Mouse (Mus musculus) heart, postnatal 0 days (tissue): ENCODE measurements around the gene Emc3. TPM values are rescaled to one million over a fixed set of nuclear protein-coding genes. Genes with fewer than 3 reads are reported as not detected.
A peak's percentile ranks its signal among the peaks of the same experiment; 100 is the strongest.

ENCODE experiments used
- ATAC-seq: fragments of 200-750 bp; cut with Nextera tagmentation; 2 replicates; pipeline ENCODE4 v1.8.0; 2017; ENCODE audit warnings: low read depth, moderate number of reproducible peaks, moderate library complexity; ENCODE audit not compliant: insufficient read depth
- DNase-seq: peaks from one replicate; pipeline ENCODE4 v3.0.0-alpha.2; 2016; ENCODE audit warnings: low spot score
- H3K27ac ChIP-seq: fragments of 300-500 bp; sonication (generic); 2 replicates; pipeline ENCODE4 v1.5.1; 2014; ENCODE audit warnings: low read depth, mild to moderate bottlenecking
- H3K27me3 ChIP-seq: fragments of 300-500 bp; sonication (generic); 2 replicates; pipeline ENCODE4 v1.6.1; 2014; ENCODE audit warnings: low read length, mixed read lengths; ENCODE audit not compliant: control insufficient read depth, insufficient read depth
- H3K36me3 ChIP-seq: fragments of 300-500 bp; sonication (generic); replicated peaks from 2 replicates; pipeline ENCODE4 v1.6.1; 2014; ENCODE audit warnings: low read length, mixed read lengths; ENCODE audit not compliant: control insufficient read depth, insufficient read depth
- H3K4me1 ChIP-seq: fragments of 300-500 bp; sonication (generic); 2 replicates; pipeline ENCODE4 v1.6.1; 2014; ENCODE audit warnings: antibody characterized with exemption; ENCODE audit not compliant: control insufficient read depth, insufficient read depth
- H3K4me2 ChIP-seq: fragments of 300-500 bp; sonication (generic); 2 replicates; pipeline ENCODE4 v1.6.1; 2014; ENCODE audit warnings: low read depth, mild to moderate bottlenecking, low read length, moderate library complexity
- H3K4me3 ChIP-seq: fragments of 300-500 bp; sonication (generic); 2 replicates; pipeline ENCODE4 v1.5.1; 2014; ENCODE audit warnings: low read depth, low read length
- H3K9ac ChIP-seq: fragments of 300-500 bp; sonication (generic); replicated peaks from 2 replicates; pipeline ENCODE4 v1.6.1; 2014; ENCODE audit warnings: low read depth, low read length, mixed read lengths
- H3K9me3 ChIP-seq: fragments of 300-500 bp; sonication (generic); replicated peaks from 2 replicates; pipeline ENCODE4 v1.6.1; 2016; ENCODE audit warnings: low read length; ENCODE audit not compliant: control insufficient read depth
- CTCF ChIP-seq: IDR thresholded peaks from 2 replicates; pipeline ENCODE4 v1.5.1; 2016; ENCODE audit warnings: antibody characterized with exemption, control low read depth, low read depth
- EP300 ChIP-seq: IDR thresholded peaks from 2 replicates; pipeline ENCODE4 v1.6.1; 2016; ENCODE audit warnings: antibody characterized with exemption, low read depth
- WGBS: fragments of 180-500 bp; shearing (Covaris S2); extraction: QIAGEN DNeasy Blood & Tissue Kit; methylation state at CpG from one replicate; pipeline ENCODE4 v1.1.7; 2014; 5-methylcytosine and 5-hydroxymethylcytosine counted together
- microRNA-seq: library from miRNA; unstranded; fragments of <30 nt; microRNA quantifications from one replicate; pipeline ENCODE4, GENCODE M21; 2016
- polyA plus RNA-seq: library from polyadenylated mRNA; unstranded; fragments of >200 nt; fragmentation: Nextera tagmentation; extraction: Ambion mirVana; gene quantifications from 2 replicates; pipeline ENCODE4 v1.2.1, GENCODE M21; 2015
- total RNA-seq: library from RNA; depleted of rRNA; stranded (reverse); fragments of >200 nt; gene quantifications from 2 replicates; pipeline ENCODE4 v1.2.3, GENCODE M21; 2014; ENCODE audit warnings: low replicate concordance; rRNA removed

Gene Emc3
- total and polyA plus RNA-seq, 2 experiments from 2014 or later: 78.3 to 79.4 TPM

DNA sequence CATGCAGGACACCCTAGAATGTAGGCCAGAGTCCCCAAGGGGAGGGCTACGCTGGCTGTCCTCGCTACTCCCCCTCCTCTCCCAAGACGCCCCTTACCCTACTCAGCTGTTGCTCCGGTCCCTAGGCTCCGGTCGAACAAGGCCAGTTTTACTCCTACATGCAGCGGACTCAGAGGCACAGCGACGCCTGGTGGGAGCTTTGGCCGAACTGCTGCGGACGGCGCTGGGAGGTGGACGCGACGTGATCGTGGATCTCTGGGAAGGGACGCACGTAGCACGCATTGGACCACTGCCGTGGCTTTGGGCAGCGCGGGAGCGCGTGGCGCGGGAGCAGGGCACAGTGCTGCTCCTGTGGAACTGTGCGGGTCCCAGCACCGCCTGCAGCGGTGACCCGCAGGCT, 62.0 kb downstream of the Emc3 start:
- Histone ChIP-seq H3K27ac (no peak overlapping the region), H3K36me3 (no peaks in the 10 kb centered on the region), H3K4me1 (peaks cover 20% of the 10 kb centered on the region; the same call in 1 of the 2 replicates), H3K9me3 (no peaks in the 10 kb centered on the region), H3K9ac (peak overlapping the region; percentile 22), H3K4me2 (peak overlapping the region; percentile 74), H3K27me3 (peaks cover 12% of the 10 kb centered on the region; the same call in 1 of the 2 replicates), H3K4me3 (peak overlapping the region; percentile 43)
- ATAC-seq (peak; percentile 80), DNase-seq (peak; percentile 45)
- WGBS: 2% methylated on average over 31 of the region's 31 CpGs
- TF ChIP-seq CTCF (peak; percentile 86), EP300 (no peak)

GRCm38 (mm10) chr6:113469021-113469420, 62.4 kb downstream of the Emc3 start:
- H3K27me3 ChIP-seq: peaks cover 12% of the 10 kb centered on the region; the same call in 1 of the 2 replicates
- peak overlapping the region; percentile 43 for H3K4me3 ChIP-seq
- H3K4me1 ChIP-seq: peaks cover 20% of the 10 kb centered on the region; the same call in 1 of the 2 replicates
- H3K4me2 ChIP-seq: peak overlapping the region; percentile 74
- no peak overlapping the region for H3K27ac ChIP-seq
- ATAC-seq (peak; percentile 77), DNase-seq (peak; percentile 53)
- 11% methylated on average over 9 of the region's 9 CpGs for WGBS
- peak overlapping the region; percentile 22 for H3K9ac ChIP-seq
- H3K36me3 ChIP-seq: no peaks in the 10 kb centered on the region
- TF ChIP-seq EP300: no peak
- TF ChIP-seq CTCF: peak; percentile 78
- H3K9me3 ChIP-seq: no peaks in the 10 kb centered on the region

DNA sequence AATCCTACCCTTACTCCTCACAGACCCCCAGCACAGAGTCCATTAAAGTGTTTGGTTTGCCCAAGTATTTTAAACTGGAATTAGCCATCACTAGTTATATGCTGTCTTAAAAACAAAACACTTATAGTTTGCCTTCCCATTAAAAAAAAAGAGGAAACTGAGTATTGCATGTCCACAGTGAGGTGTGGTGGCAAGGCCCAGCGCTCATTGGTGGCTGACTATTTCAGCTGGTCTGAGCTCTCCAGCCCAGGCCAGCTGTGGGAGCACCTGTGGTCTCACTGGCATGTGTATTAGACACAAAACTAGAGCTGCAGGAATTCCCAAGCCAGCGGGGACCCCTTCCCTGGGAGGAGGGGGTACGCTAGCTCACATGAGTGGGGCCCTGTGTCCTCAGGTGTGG, 62.9 kb downstream of the Emc3 start:
- Histone ChIP-seq H3K36me3 (no peaks in the 10 kb centered on the region), H3K4me1 (peaks cover 20% of the 10 kb centered on the region; the same call in 1 of the 2 replicates), H3K4me2 (no peak overlapping the region), H3K27ac (no peak overlapping the region), H3K4me3 (no peak overlapping the region), H3K9me3 (no peaks in the 10 kb centered on the region), H3K9ac (no peak overlapping the region), H3K27me3 (peaks cover 12% of the 10 kb centered on the region; the same call in 1 of the 2 replicates)
- WGBS: 70% methylated on average over 3 of the region's 3 CpGs
- DNase-seq (no peak), ATAC-seq (no peak)
- TF ChIP-seq EP300 (no peak), CTCF (no peak)

GRCm38 (mm10) chr6:113465602-113466001, 65.8 kb downstream of the Emc3 start:
- TF ChIP-seq EP300 (no peak), CTCF (peak; percentile 58)
- no peak overlapping the region for H3K9ac ChIP-seq
- peaks cover 12% of the 10 kb centered on the region; the same call in 1 of the 2 replicates for H3K27me3 ChIP-seq
- WGBS: 39% methylated on average over 5 of the region's 5 CpGs
- no peak overlapping the region for H3K4me2 ChIP-seq
- no peaks in the 10 kb centered on the region for H3K9me3 ChIP-seq
- H3K36me3 ChIP-seq: no peaks in the 10 kb centered on the region
- no peak overlapping the region for H3K4me3 ChIP-seq
- H3K27ac ChIP-seq: no peak overlapping the region
- DNase-seq (peak; percentile 14), ATAC-seq (no peak)
- 0 out of 2 replicates have a peak, but pooled peaks cover 5% of the 10 kb centered on the region for H3K4me1 ChIP-seq

Small RNA genes within 50 kb of the gene (microRNA-seq; reads per million reads assigned to microRNA genes)
- not detected for gene Gm23365

Other genes with a start within 250 kb of the Emc3 start
- gene Cpne9, start 249.3 kb downstream of the Emc3 start, total RNA-seq: not detected in 2 replicates
- gene Cpne9, start 249.3 kb downstream of the Emc3 start, polyA plus RNA-seq: 0.04 TPM in 1 of 2 replicates, not detected in the other
- gene Brpf1, start 224.5 kb downstream of the Emc3 start, total RNA-seq: 15.2 and 16.8 TPM in 2 replicates
- 5.1 and 6.4 TPM in 2 replicates for gene Brpf1, start 224.5 kb downstream of the Emc3 start, polyA plus RNA-seq
- gene Ogg1, start 204.7 kb downstream of the Emc3 start, total RNA-seq: 8.0 and 12.6 TPM in 2 replicates
- gene Ogg1, start 204.7 kb downstream of the Emc3 start, polyA plus RNA-seq: 6.4 and 7.0 TPM in 2 replicates
- gene Camk1, start 187.7 kb downstream of the Emc3 start, total RNA-seq: 105 and 115 TPM in 2 replicates
- gene Camk1, start 187.7 kb downstream of the Emc3 start, polyA plus RNA-seq: 94.5 and 98.4 TPM in 2 replicates
- gene Tada3, start 153.8 kb downstream of the Emc3 start, total RNA-seq: 11.6 and 45.1 TPM in 2 replicates
- 28.9 and 30.2 TPM in 2 replicates for gene Tada3, start 153.8 kb downstream of the Emc3 start, polyA plus RNA-seq
- gene Arpc4, start 153.5 kb downstream of the Emc3 start, total RNA-seq: 129 and 146 TPM in 2 replicates
- 201 and 203 TPM in 2 replicates for gene Arpc4, start 153.5 kb downstream of the Emc3 start, polyA plus RNA-seq
- gene Ttll3, start 142.4 kb downstream of the Emc3 start, total RNA-seq: 2.5 and 10.4 TPM in 2 replicates
- gene Ttll3, start 142.4 kb downstream of the Emc3 start, polyA plus RNA-seq: 0.64 and 0.97 TPM in 2 replicates
- gene Rpusd3, start 112.3 kb downstream of the Emc3 start, total RNA-seq: 15.0 and 23.2 TPM in 2 replicates
- gene Rpusd3, start 112.3 kb downstream of the Emc3 start, polyA plus RNA-seq: 12.8 and 15.5 TPM in 2 replicates
- gene Cidec, start 95.9 kb downstream of the Emc3 start, total RNA-seq: 0.35 TPM in 1 of 2 replicates, not detected in the other
- 0.11 TPM in 1 of 2 replicates, not detected in the other for gene Cidec, start 95.9 kb downstream of the Emc3 start, polyA plus RNA-seq
- 15.3 and 40.6 TPM in 2 replicates for gene Jagn1, start 89.1 kb downstream of the Emc3 start, total RNA-seq
- 52.4 and 56.6 TPM in 2 replicates for gene Jagn1, start 89.1 kb downstream of the Emc3 start, polyA plus RNA-seq
- gene Il17re, start 73.2 kb downstream of the Emc3 start, total RNA-seq: 0.70 and 2.2 TPM in 2 replicates
- gene Il17re, start 73.2 kb downstream of the Emc3 start, polyA plus RNA-seq: 0.85 and 0.91 TPM in 2 replicates
- gene Il17rc, start 60.2 kb downstream of the Emc3 start, total RNA-seq: 20.3 and 22.1 TPM in 2 replicates
- gene Il17rc, start 60.2 kb downstream of the Emc3 start, polyA plus RNA-seq: 11.6 and 12.1 TPM in 2 replicates
- 27.1 and 34.5 TPM in 2 replicates for gene Creld1, start 48.4 kb downstream of the Emc3 start, total RNA-seq
- gene Creld1, start 48.4 kb downstream of the Emc3 start, polyA plus RNA-seq: 27.5 and 32.1 TPM in 2 replicates
- gene Prrt3, start 29.7 kb downstream of the Emc3 start, total RNA-seq: not detected in 2 replicates
- 0.07 and 0.20 TPM in 2 replicates for gene Prrt3, start 29.7 kb downstream of the Emc3 start, polyA plus RNA-seq
- gene Fancd2, start within 50 bp of the Emc3 start, total RNA-seq: 9.0 and 14.5 TPM in 2 replicates
- 1.9 and 2.4 TPM in 2 replicates for gene Fancd2, start within 50 bp of the Emc3 start, polyA plus RNA-seq
- gene Fancd2os, start 69.1 kb upstream of the Emc3 start, total RNA-seq: not detected in 2 replicates
- not detected in 2 replicates for gene Fancd2os, start 69.1 kb upstream of the Emc3 start, polyA plus RNA-seq
- gene Brk1, start 73.1 kb upstream of the Emc3 start, total RNA-seq: 174 and 265 TPM in 2 replicates
- 169 and 173 TPM in 2 replicates for gene Brk1, start 73.1 kb upstream of the Emc3 start, polyA plus RNA-seq
- gene Vhl, start 92.3 kb upstream of the Emc3 start, total RNA-seq: 23.5 and 24.3 TPM in 2 replicates
- gene Vhl, start 92.3 kb upstream of the Emc3 start, polyA plus RNA-seq: 17.2 and 18.0 TPM in 2 replicates
- 7.0 and 23.2 TPM in 2 replicates for gene Irak2, start 106.8 kb upstream of the Emc3 start, total RNA-seq
- 5.8 and 6.3 TPM in 2 replicates for gene Irak2, start 106.8 kb upstream of the Emc3 start, polyA plus RNA-seq
- gene Tatdn2, start 165.4 kb upstream of the Emc3 start, total RNA-seq: 32.1 and 38.5 TPM in 2 replicates
- gene Tatdn2, start 165.4 kb upstream of the Emc3 start, polyA plus RNA-seq: 0.65 and 1.1 TPM in 2 replicates
- not detected in 2 replicates for gene Ghrl, start 188.2 kb upstream of the Emc3 start, total RNA-seq
- gene Ghrl, start 188.2 kb upstream of the Emc3 start, polyA plus RNA-seq: 0.23 TPM in 1 of 2 replicates, not detected in the other
- 141 and 159 TPM in 2 replicates for gene Sec13, start 209.1 kb upstream of the Emc3 start, total RNA-seq
- gene Sec13, start 209.1 kb upstream of the Emc3 start, polyA plus RNA-seq: 165 and 175 TPM in 2 replicates